Mouse (Mus musculus) forebrain, postnatal 0 days (tissue): ENCODE measurements around the gene Gm17727. TPM values are rescaled to one million over a fixed set of nuclear protein-coding genes. Genes with fewer than 3 reads are reported as not detected.
"Not testable (repeated sequence)": the region's sequence is repeated elsewhere in the genome, so short reads cannot be mapped to it uniquely, and the experiment has no call there.

Experiments used
- ATAC-seq: fragments of 200-750 bp; cut with Nextera tagmentation; 2 replicates; pipeline ENCODE4 v1.8.0; 2017; ENCODE audit warnings: mild to moderate bottlenecking, moderate library complexity
- DNase-seq: peaks from one replicate; pipeline ENCODE4 v3.0.0-alpha.2; 2015
- H3K27ac ChIP-seq: fragments of 300-500 bp; sonication (generic); 2 replicates; pipeline ENCODE4 v1.5.1; 2014; ENCODE audit warnings: low read depth, mild to moderate bottlenecking, antibody characterized with exemption, low read length, moderate library complexity, mixed read lengths
- H3K27me3 ChIP-seq: fragments of 300-500 bp; sonication (generic); 2 replicates; pipeline ENCODE4 v1.6.1; 2014; ENCODE audit warnings: mild to moderate bottlenecking, low read length, mixed read lengths; ENCODE audit not compliant: insufficient read depth
- H3K36me3 ChIP-seq: fragments of 300-500 bp; sonication (generic); 2 replicates; pipeline ENCODE4 v1.6.1; 2014; ENCODE audit warnings: mild to moderate bottlenecking, moderate library complexity; ENCODE audit not compliant: insufficient read depth
- H3K4me1 ChIP-seq: fragments of 300-500 bp; sonication (generic); 2 replicates; pipeline ENCODE4 v1.6.1; 2014; ENCODE audit warnings: antibody characterized with exemption; ENCODE audit not compliant: insufficient read depth
- H3K4me2 ChIP-seq: fragments of 300-500 bp; sonication (generic); 2 replicates; pipeline ENCODE4 v1.6.1; 2014; ENCODE audit warnings: low read depth, mild to moderate bottlenecking, moderate library complexity
- H3K4me3 ChIP-seq: fragments of 300-500 bp; sonication (generic); 2 replicates; pipeline ENCODE4 v1.5.1; 2014; ENCODE audit warnings: low read depth, low read length, mixed read lengths
- H3K9ac ChIP-seq: fragments of 300-500 bp; sonication (generic); 2 replicates; pipeline ENCODE4 v1.6.1; 2014; ENCODE audit warnings: mild to moderate bottlenecking
- H3K9me3 ChIP-seq: fragments of 300-500 bp; sonication (generic); 2 replicates; pipeline ENCODE4 v1.6.1; 2016; ENCODE audit warnings: low read length
- CTCF ChIP-seq: sonication (generic); IDR thresholded peaks from 2 replicates; pipeline ENCODE4 v1.5.1; 2016; ENCODE audit warnings: antibody characterized with exemption, control low read depth, low read depth
- WGBS: fragments of 180-500 bp; shearing (Covaris S2); extraction: QIAGEN DNeasy Blood & Tissue Kit; methylation state at CpG from one replicate; pipeline ENCODE4 v1.1.7; 2014; 5-methylcytosine and 5-hydroxymethylcytosine counted together
- polyA plus RNA-seq: library from polyadenylated mRNA; unstranded; fragments of >200 nt; fragmentation: Nextera tagmentation; extraction: Ambion mirVana; gene quantifications from 2 replicates; pipeline ENCODE4 v1.2.1, GENCODE M21; 2015
- total RNA-seq: library from RNA; depleted of rRNA; stranded (reverse); fragments of >200 nt; gene quantifications from 2 replicates; pipeline ENCODE4 v1.2.3, GENCODE M21; 2014; rRNA removed

The Gm17727 gene
- total RNA-seq (not detected in 2 replicates), polyA plus RNA-seq (not detected in 2 replicates)

GRCm38 (mm10) chr9:35778009-35778408 lies at the start of gene Gm17727:
Gm17727 (minus strand) TSS chr9:35778109.
- no peak for ATAC-seq
- no peak within 1 kb of the TSS for H3K4me3 ChIP-seq
- no peaks in the 10 kb centered on the region for H3K27me3 ChIP-seq
- H3K36me3 ChIP-seq: no peaks in the 10 kb centered on the region
- H3K9ac ChIP-seq: no peak within 1 kb of the TSS
- no peak for DNase-seq
- TF ChIP-seq CTCF: no peak
- no peak within 1 kb of the TSS for H3K27ac ChIP-seq
- 68% methylated on average over 3 of the region's 3 CpGs for WGBS
- H3K9me3 ChIP-seq: no peaks in the 10 kb centered on the region
- H3K4me2 ChIP-seq: no peak within 1 kb of the TSS
- no peaks in the 10 kb centered on the region for H3K4me1 ChIP-seq

- not testable (repeated sequence) for H3K36me3 ChIP-seq, DNase-seq, H3K27ac ChIP-seq, H3K4me3 ChIP-seq, ATAC-seq, H3K27me3 ChIP-seq, H3K4me1 ChIP-seq, H3K9ac ChIP-seq, H3K4me2 ChIP-seq, H3K9me3 ChIP-seq
- WGBS: 95% methylated on average over 15 of the region's 15 CpGs
Measured at GRCm38 (mm10) chr9:35817881-35818280, 40.0 kb upstream of the Gm17727 start.

GRCm38 (mm10) chr9:35798146-35798545 lies 20.2 kb upstream of the Gm17727 start:
- Histone ChIP-seq H3K27me3 (no peaks in the 10 kb centered on the region), H3K4me1 (no peaks in the 10 kb centered on the region), H3K4me2 (no peak overlapping the region), H3K36me3 (no peaks in the 10 kb centered on the region), H3K9me3 (peaks cover 15% of the 10 kb centered on the region; the same call in 1 of the 2 replicates), H3K4me3 (no peak overlapping the region), H3K9ac (no peak overlapping the region), H3K27ac (no peak overlapping the region)
- ATAC-seq: no peak
- no peak for DNase-seq
- no peak for TF ChIP-seq CTCF

GRCm38 (mm10) chr9:35790001-35790400 lies 12.1 kb upstream of the Gm17727 start, which contains the start of the genes Gm27235 and D730048I06Rik:
Gm27235 (minus strand) TSS chr9:35790101.
D730048I06Rik (minus strand) TSS chr9:35790112.
- Histone ChIP-seq H3K4me2 (no peak within 1 kb of the TSS), H3K4me3 (no peak within 1 kb of the TSS), H3K36me3 (no peaks in the 10 kb centered on the region), H3K27me3 (no peaks in the 10 kb centered on the region), H3K9me3 (no peaks in the 10 kb centered on the region; the same call in 1 of the 2 replicates), H3K4me1 (no peaks in the 10 kb centered on the region), H3K27ac (no peak within 1 kb of the TSS), H3K9ac (no peak within 1 kb of the TSS)
- 92% methylated on average over 3 of the region's 3 CpGs for WGBS
- ATAC-seq: no peak
- no peak for TF ChIP-seq CTCF
- no peak for DNase-seq

GRCm38 (mm10) chr9:35756843-35757242 lies 21.1 kb downstream of the Gm17727 start:
- DNase-seq: no peak
- H3K27ac ChIP-seq: no peak overlapping the region
- H3K36me3 ChIP-seq: no peaks in the 10 kb centered on the region
- no peak for TF ChIP-seq CTCF
- H3K27me3 ChIP-seq: no peaks in the 10 kb centered on the region
- H3K4me1 ChIP-seq: no peaks in the 10 kb centered on the region
- no peak overlapping the region for H3K4me3 ChIP-seq
- no peaks in the 10 kb centered on the region for H3K9me3 ChIP-seq
- H3K9ac ChIP-seq: no peak overlapping the region
- no peak overlapping the region for H3K4me2 ChIP-seq
- no peak for ATAC-seq

- H3K36me3 ChIP-seq: no peaks in the 10 kb centered on the region
- H3K9ac ChIP-seq: no peak within 1 kb of the TSS
- H3K9me3 ChIP-seq: no peaks in the 10 kb centered on the region
- ATAC-seq (no peak), DNase-seq (no peak)
- TF ChIP-seq CTCF: no peak
- H3K27ac ChIP-seq: no peak within 1 kb of the TSS
- H3K4me3 ChIP-seq: no peak within 1 kb of the TSS
- no peak within 1 kb of the TSS for H3K4me2 ChIP-seq
- H3K4me1 ChIP-seq: no peaks in the 10 kb centered on the region
- no peaks in the 10 kb centered on the region for H3K27me3 ChIP-seq
Measured at GRCm38 (mm10) chr9:35740749-35741148, 37.2 kb downstream of the Gm17727 start, which contains the start of gene Gm17677. Gm17677 (plus strand) TSS chr9:35741049.

Other genes with a start within 250 kb of the Gm17727 start
- gene Ddx25, start 219.6 kb downstream of the Gm17727 start, total RNA-seq: 22.2 and 23.5 TPM in 2 replicates
- gene Ddx25, start 219.6 kb downstream of the Gm17727 start, polyA plus RNA-seq: 23.6 and 25.6 TPM in 2 replicates
- 18.8 and 19.2 TPM in 2 replicates for gene Pus3, start 219.5 kb downstream of the Gm17727 start, total RNA-seq
- 13.9 and 15.2 TPM in 2 replicates for gene Pus3, start 219.5 kb downstream of the Gm17727 start, polyA plus RNA-seq
- gene Pate2, start 207.8 kb downstream of the Gm17727 start, total RNA-seq: 0.62 and 2.6 TPM in 2 replicates
- 0.67 and 0.90 TPM in 2 replicates for gene Pate2, start 207.8 kb downstream of the Gm17727 start, polyA plus RNA-seq
- 15.8 and 16.6 TPM in 2 replicates for gene Hyls1, start 207.7 kb downstream of the Gm17727 start, total RNA-seq
- 13.6 and 14.8 TPM in 2 replicates for gene Hyls1, start 207.7 kb downstream of the Gm17727 start, polyA plus RNA-seq
- gene Pate4, start 166.2 kb downstream of the Gm17727 start, total RNA-seq: not detected in 2 replicates
- not detected in 2 replicates for gene Pate4, start 166.2 kb downstream of the Gm17727 start, polyA plus RNA-seq
- gene Pate3, start 129.9 kb downstream of the Gm17727 start, total RNA-seq: not detected in 2 replicates
- not detected in 2 replicates for gene Pate3, start 129.9 kb downstream of the Gm17727 start, polyA plus RNA-seq
- not detected in 2 replicates for gene Pate1, start 90.7 kb downstream of the Gm17727 start, total RNA-seq
- gene Pate1, start 90.7 kb downstream of the Gm17727 start, polyA plus RNA-seq: not detected in 2 replicates
- gene Gm17677, start 37.1 kb downstream of the Gm17727 start, total RNA-seq: not detected in 2 replicates
- not detected in 2 replicates for gene Gm17677, start 37.1 kb downstream of the Gm17727 start, polyA plus RNA-seq
- not detected in 2 replicates for gene Gm27235, start 12.0 kb upstream of the Gm17727 start, total RNA-seq
- not detected in 2 replicates for gene Gm27235, start 12.0 kb upstream of the Gm17727 start, polyA plus RNA-seq
- not detected in 2 replicates for gene D730048I06Rik, start 12.0 kb upstream of the Gm17727 start, total RNA-seq
- gene D730048I06Rik, start 12.0 kb upstream of the Gm17727 start, polyA plus RNA-seq: not detected in 2 replicates
- gene 9230110F15Rik, start 66.0 kb upstream of the Gm17727 start, total RNA-seq: not detected in 2 replicates
- not detected in 2 replicates for gene 9230110F15Rik, start 66.0 kb upstream of the Gm17727 start, polyA plus RNA-seq
- gene 9230113P08Rik, start 130.3 kb upstream of the Gm17727 start, total RNA-seq: not detected in 2 replicates
- not detected in 2 replicates for gene 9230113P08Rik, start 130.3 kb upstream of the Gm17727 start, polyA plus RNA-seq